Mouse (Mus musculus): ENCODE results near the gene Setd3.

DNA sequence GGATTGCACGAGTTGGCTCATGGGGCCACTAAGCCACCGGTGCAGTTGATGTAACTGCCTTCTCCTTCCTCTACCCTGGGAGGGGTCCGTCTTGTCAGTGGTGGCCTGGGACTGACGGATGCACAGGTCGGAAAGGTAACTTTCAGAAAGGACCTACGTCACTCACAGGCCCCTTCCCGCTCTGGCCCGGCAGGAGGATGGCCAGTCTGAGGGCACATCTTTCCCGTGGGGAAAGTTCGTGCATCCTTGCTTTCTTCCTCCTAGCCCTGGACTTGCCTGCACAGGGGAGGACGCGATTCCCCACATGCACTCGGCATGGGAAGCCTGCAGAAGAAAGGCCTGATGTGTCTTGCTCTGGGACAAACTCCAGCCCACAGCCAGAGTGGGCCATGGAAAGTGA lies 47.1 kb upstream of the Setd3 start:
- no peak for TF ChIP-seq CTCF (IDR thresholded peaks at IDR 0.05; ENCODE audit: control insufficient read depth, insufficient read depth, low read length)
- TF ChIP-seq POLR2A (IDR thresholded peaks at IDR 0.05; ENCODE audit: borderline replicate concordance, control insufficient read depth, low read depth, low read length), result no peak

All from bone marrow, adult 2 months (tissue).